Mouse (Mus musculus) MEL (cell line): ENCODE measurements around the gene Sipa1l2. TPM values are rescaled to one million over a fixed set of nuclear protein-coding genes. Genes with fewer than 3 reads are reported as not detected.

ENCODE experiments used
- DNase-seq: peaks from one replicate; pipeline ENCODE4 v3.0.0; 2011; ENCODE audit warnings: low read depth, low spot score
- H3K27ac ChIP-seq: 2 replicates; pipeline ENCODE4 v1.5.1; 2012; ENCODE audit warnings: low read depth, mild to moderate bottlenecking, control low read depth, low read length, moderate library complexity; ENCODE audit not compliant: control insufficient read depth
- H3K27me3 ChIP-seq, 2 experiments: fragments of 150-350 bp in 1 of 2; sonication (generic) in 1 of 2; 2 replicates each; pipeline ENCODE4 v1.6.1; 2012; ENCODE audit warnings: low read length in 2 of 2, mild to moderate bottlenecking in 2 of 2, improper control_type of control experiment in 1 of 2, moderate library complexity in 1 of 2; ENCODE audit not compliant: insufficient read depth in 2 of 2, control insufficient read depth in 1 of 2
- H3K36me3 ChIP-seq, 2 experiments: 2 replicates each; pipeline ENCODE4 v1.6.1; 2012 to 2014; ENCODE audit warnings: low read length in 2 of 2, improper control_type of control experiment in 1 of 2, inconsistent platforms in 1 of 2, mild to moderate bottlenecking in 1 of 2; ENCODE audit not compliant: insufficient read depth in 2 of 2, control insufficient read depth in 1 of 2
- H3K4me1 ChIP-seq, 2 experiments: fragments of 150-350 bp in 1 of 2; sonication (generic) in 1 of 2; 2 replicates each; pipeline ENCODE4 v1.6.1; 2012; ENCODE audit warnings: low read length in 2 of 2, improper control_type of control experiment in 1 of 2, mild to moderate bottlenecking in 1 of 2; ENCODE audit not compliant: insufficient read depth in 2 of 2, control insufficient read depth in 1 of 2
- H3K4me3 ChIP-seq, 2 experiments: fragments of 150-350 bp in 1 of 2; sonication (generic) in 1 of 2; 2 replicates each; pipeline ENCODE4 v1.5.1; 2012; ENCODE audit warnings: low read depth in 2 of 2, low read length in 2 of 2, mild to moderate bottlenecking in 2 of 2, moderate library complexity in 2 of 2, control low read depth in 1 of 2, improper control_type of control experiment in 1 of 2; ENCODE audit not compliant: control insufficient read depth in 1 of 2, insufficient read depth in 1 of 2
- H3K79me2 ChIP-seq: 2 replicates; pipeline ENCODE4 v1.6.1; 2012; ENCODE audit warnings: mild to moderate bottlenecking, low read length, moderate library complexity; ENCODE audit not compliant: control insufficient read depth, poor library complexity, insufficient read depth
- H3K9ac ChIP-seq: 2 replicates; pipeline ENCODE4 v1.6.1; 2012; ENCODE audit warnings: low read depth, mild to moderate bottlenecking, control low read depth, low read length, moderate library complexity; ENCODE audit not compliant: control insufficient read depth, poor library complexity, severe bottlenecking
- H3K9me3 ChIP-seq: fragments of 150-350 bp; sonication (generic); replicated peaks from 2 replicates; pipeline ENCODE4 v1.6.1; 2012; ENCODE audit warnings: mild to moderate bottlenecking, low read length, improper control_type of control experiment, moderate library complexity; ENCODE audit not compliant: insufficient read depth
- BHLHE40 ChIP-seq: IDR thresholded peaks from 2 replicates; pipeline ENCODE4 v1.6.1; 2012; ENCODE audit warnings: low read depth, mild to moderate bottlenecking, inconsistent platforms, low read length, improper control_type of control experiment, borderline replicate concordance
- CHD2 ChIP-seq: IDR thresholded peaks from 2 replicates; pipeline ENCODE4 v1.6.1; 2011; ENCODE audit warnings: low read length, improper control_type of control experiment
- ETS1 ChIP-seq: IDR thresholded peaks from 2 replicates; pipeline ENCODE4 v1.6.1; 2012; ENCODE audit warnings: low read depth, mild to moderate bottlenecking, inconsistent platforms, low read length, improper control_type of control experiment, moderate library complexity
- GABPA ChIP-seq: IDR thresholded peaks from 2 replicates; pipeline ENCODE4 v1.6.1; 2012; ENCODE audit warnings: low read depth, mild to moderate bottlenecking, inconsistent platforms, low read length, improper control_type of control experiment, moderate library complexity
- JUND ChIP-seq: IDR thresholded peaks from 2 replicates; pipeline ENCODE4 v1.6.1; 2011; ENCODE audit warnings: low read depth, mild to moderate bottlenecking, improper control_type of control experiment, low read length
- KAT2A ChIP-seq: conservative IDR thresholded peaks from 2 replicates; pipeline ENCODE4 v1.6.1; 2012; ENCODE audit warnings: low read depth, low read length, improper control_type of control experiment, inconsistent platforms
- MAFK ChIP-seq: IDR thresholded peaks from 2 replicates; pipeline ENCODE4 v1.6.1; 2011; ENCODE audit warnings: low read depth, mild to moderate bottlenecking, low read length, improper control_type of control experiment, borderline replicate concordance
- MYB ChIP-seq: IDR thresholded peaks from 2 replicates; pipeline ENCODE4 v1.6.1; 2011; ENCODE audit warnings: mild to moderate bottlenecking, low read depth, low read length, improper control_type of control experiment
- NELFE ChIP-seq: IDR thresholded peaks from 2 replicates; pipeline ENCODE4 v1.6.1; 2011; ENCODE audit warnings: low read depth, low read length, improper control_type of control experiment
- NRF1 ChIP-seq: IDR thresholded peaks from 2 replicates; pipeline ENCODE4 v1.6.1; 2014; ENCODE audit warnings: low read depth, mild to moderate bottlenecking, inconsistent platforms, low read length, improper control_type of control experiment, moderate library complexity; ENCODE audit not compliant: poor library complexity, insufficient read depth, severe bottlenecking
- RAD21 ChIP-seq: IDR thresholded peaks from 2 replicates; pipeline ENCODE4 v1.6.1; 2011; ENCODE audit warnings: mild to moderate bottlenecking, low read depth, low read length, improper control_type of control experiment
- UBTF ChIP-seq: IDR thresholded peaks from 2 replicates; pipeline ENCODE4 v1.6.1; 2012; ENCODE audit warnings: low read depth, mild to moderate bottlenecking, inconsistent platforms, low read length, improper control_type of control experiment, moderate library complexity, borderline replicate concordance; ENCODE audit not compliant: insufficient read depth
- USF1 ChIP-seq: IDR thresholded peaks from 2 replicates; pipeline ENCODE4 v1.6.1; 2014; ENCODE audit warnings: low read depth, mild to moderate bottlenecking, inconsistent platforms, low read length, improper control_type of control experiment, moderate library complexity
- USF2 ChIP-seq, 2 experiments: IDR thresholded peaks; 2 replicates each; pipeline ENCODE4 v1.6.1; 2011 to 2012; ENCODE audit warnings: improper control_type of control experiment in 2 of 2, low read length in 2 of 2, borderline replicate concordance in 1 of 2, inconsistent platforms in 1 of 2, low read depth in 1 of 2, mild to moderate bottlenecking in 1 of 2; ENCODE audit not compliant: insufficient read depth in 1 of 2
- ZKSCAN1 ChIP-seq: IDR thresholded peaks from 2 replicates; pipeline ENCODE4 v1.6.1; 2012; ENCODE audit warnings: low read depth, mild to moderate bottlenecking, inconsistent platforms, low read length, improper control_type of control experiment, moderate library complexity
- polyA plus RNA-seq, 2 experiments: library from polyadenylated mRNA; stranded (reverse) in 1 of 2; unstranded in 1 of 2; fragments of >175 nt in 1 of 2; fragments of >200 nt in 1 of 2; gene quantifications; 2 replicates each; pipeline versions ENCODE4 v1.2.1 to v1.2.4; 2012; ENCODE audit warnings: low replicate concordance in 2 of 2, low read depth in 1 of 2; ENCODE audit not compliant: insufficient read length in 2 of 2, insufficient read depth in 1 of 2, missing spikeins in 1 of 2
- total RNA-seq: library from RNA; depleted of rRNA; stranded (reverse); fragments of 300-350 nt; gene quantifications from 2 replicates; pipeline ENCODE4 v1.2.3, GENCODE M21; 2012

Gene Sipa1l2
- total and polyA plus RNA-seq, 3 experiments = not detected

DNA sequence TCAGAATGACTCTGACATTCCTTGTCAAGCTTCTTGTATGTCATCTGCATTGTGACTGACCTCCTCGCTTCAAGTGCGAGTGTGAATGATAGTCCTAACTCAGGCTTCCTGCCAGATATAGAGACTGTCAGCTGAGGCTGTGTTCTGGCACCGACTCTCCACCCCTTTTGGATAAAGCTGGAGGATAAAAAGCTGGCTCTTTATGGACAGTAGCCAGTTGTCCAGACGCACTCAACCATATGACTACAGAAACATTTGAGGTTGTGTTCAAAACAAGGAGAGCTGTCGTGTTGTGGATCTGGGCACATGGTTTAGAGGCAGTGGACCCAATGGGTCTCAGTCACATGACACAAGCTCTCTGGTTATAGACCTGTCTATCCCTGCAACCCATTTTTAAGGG lies 180.3 kb downstream of the Sipa1l2 start:
- Histone ChIP-seq H3K9ac (no peak overlapping the region), H3K4me3 (no peak overlapping the region), H3K9me3 (no peaks in the 10 kb centered on the region), H3K27me3 (no peaks in the 10 kb centered on the region), H3K36me3 (no peaks in the 10 kb centered on the region), H3K4me1 (no peaks in the 10 kb centered on the region), H3K79me2 (no peaks in the 10 kb centered on the region), H3K27ac (no peak overlapping the region)
- TF ChIP-seq CHD2 (no peak), MAFK (no peak), UBTF (no peak), USF2 (IDR thresholded peaks at IDR 0.05; ENCODE audit: borderline replicate concordance in 1 of 2, insufficient read depth in 1 of 2, low read depth in 1 of 2, low read length in 2 of 2) (no peak), JUND (no peak), BHLHE40 (no peak), MYB (no peak), ETS1 (no peak), USF1 (no peak), NELFE (no peak), GABPA (no peak)
- no peak for DNase-seq

DNA sequence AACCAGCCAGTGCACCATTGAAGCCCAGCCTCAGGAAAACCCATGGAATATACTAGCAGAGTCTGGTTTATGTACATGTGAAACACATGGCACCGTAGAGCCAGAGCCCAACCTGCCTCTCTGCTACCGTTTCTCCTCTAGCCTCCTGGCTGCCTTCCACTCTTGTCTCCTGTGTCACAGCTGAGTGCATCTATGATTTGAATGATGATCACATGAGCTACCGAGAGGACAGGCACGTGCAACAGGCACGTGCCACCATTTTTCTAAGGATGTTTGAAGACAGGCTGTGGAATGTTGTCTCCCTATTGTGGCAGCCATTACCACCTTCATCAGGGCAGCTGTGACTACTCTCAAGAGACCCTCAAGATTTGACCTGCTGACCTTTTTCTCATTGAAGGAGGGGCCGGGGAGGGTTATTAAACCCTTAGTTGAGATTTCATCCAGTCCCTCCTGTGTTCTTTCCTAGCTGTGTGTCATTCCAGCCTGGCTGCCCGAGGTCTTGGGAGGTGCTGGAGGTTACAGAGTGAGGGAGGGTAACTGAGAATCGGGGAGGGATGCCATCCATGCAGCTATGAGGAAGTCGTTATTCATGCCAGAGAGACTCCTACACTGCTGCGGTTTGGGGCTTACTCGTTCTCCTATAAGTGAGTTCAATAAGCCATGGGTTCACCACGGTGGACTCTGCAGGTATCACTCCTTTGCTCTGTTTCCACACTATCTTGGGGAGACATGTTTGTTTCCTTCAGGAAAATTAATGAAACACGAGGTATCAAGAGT lies 181.0 kb downstream of the Sipa1l2 start:
- no peak for DNase-seq
- no peaks in the 10 kb centered on the region for H3K79me2 ChIP-seq
- H3K4me3 ChIP-seq = no peak overlapping the region
- H3K9me3 ChIP-seq = no peaks in the 10 kb centered on the region
- no peaks in the 10 kb centered on the region for H3K27me3 ChIP-seq
- TF ChIP-seq KAT2A = no peak
- no peak for TF ChIP-seq CHD2
- TF ChIP-seq USF2 (IDR thresholded peaks at IDR 0.05; ENCODE audit: borderline replicate concordance in 1 of 2, insufficient read depth in 1 of 2, low read depth in 1 of 2, low read length in 2 of 2) = no peak
- no peak for TF ChIP-seq GABPA
- TF ChIP-seq ZKSCAN1 = no peak
- TF ChIP-seq ETS1 = no peak
- no peak for TF ChIP-seq BHLHE40
- no peak for TF ChIP-seq RAD21
- TF ChIP-seq NRF1 = no peak
- H3K9ac ChIP-seq = no peak overlapping the region
- no peak overlapping the region for H3K27ac ChIP-seq
- no peaks in the 10 kb centered on the region for H3K4me1 ChIP-seq
- H3K36me3 ChIP-seq = no peaks in the 10 kb centered on the region
